Mouse (Mus musculus) bone marrow macrophage, adult 2 months (primary cell): Measurements from ENCODE around the gene Ckap2.

Experiments used
- CTCF ChIP-seq: IDR thresholded peaks from 2 replicates; pipeline ENCODE4 v1.5.1; 2012; ENCODE audit warnings: low read depth, mild to moderate bottlenecking, low read length, moderate library complexity
- POLR2A ChIP-seq: IDR thresholded peaks from 2 replicates; pipeline ENCODE4 v1.6.1; 2012; ENCODE audit warnings: mild to moderate bottlenecking, low read depth, low read length, borderline replicate concordance

DNA sequence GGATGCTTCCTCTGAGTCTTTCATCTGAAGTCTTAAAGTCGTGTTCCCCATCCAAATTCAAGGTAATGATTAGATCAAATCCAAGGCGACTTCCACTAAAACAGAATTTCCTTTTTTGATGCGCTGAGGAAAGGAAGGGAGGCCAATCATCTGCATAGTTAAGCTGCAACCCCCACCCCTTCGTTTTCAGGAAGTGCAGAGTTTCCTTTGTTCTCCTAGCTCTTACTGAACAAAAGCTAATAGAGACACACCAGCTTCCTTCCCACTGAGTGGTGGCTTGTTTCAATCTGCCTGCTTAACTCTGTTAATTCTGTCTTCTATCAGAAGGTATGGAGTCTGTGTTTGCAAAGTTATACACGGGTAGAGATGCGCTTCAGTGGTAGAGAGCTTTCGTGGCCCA, 43.0 kb upstream of the Ckap2 start:
- TF ChIP-seq CTCF (no peak), POLR2A (no peak)
